7 mouse cellular contexts compared by ENCODE assay signal in genomic region chr2:152942898-152943515, GRCm38 (mm10). TPM values are rescaled to one million over a fixed set of nuclear protein-coding genes. Genes with fewer than 3 reads are reported as not detected.
A peak's percentile ranks its signal among the peaks of the same experiment; 100 is the strongest.
DNase-seq lines count a peak whose midpoint lies in the region; ATAC-seq and TF ChIP-seq lines count a peak whose summit lies in the region.

No protein-coding gene starts in this region.

- no peaks in the 10 kb centered on the region for H3K36me3 ChIP-seq in embryonic facial prominence, embryonic 14.5 days (ENCODE audit: control insufficient read depth, insufficient read depth, low read length)
- H3K36me3 ChIP-seq in hindbrain, postnatal 0 days (ENCODE audit: insufficient read depth, low read length): no peaks in the 10 kb centered on the region
- H3K36me3 ChIP-seq in neural tube, embryonic 13.5 days: no peaks in the 10 kb centered on the region

- peak overlapping the region; percentile 88 for H3K4me2 ChIP-seq in embryonic facial prominence, embryonic 14.5 days (ENCODE audit: low read depth, low read length)
- H3K4me2 ChIP-seq in hindbrain, postnatal 0 days (ENCODE audit: low read depth, low read length): peak overlapping the region; percentile 99
- H3K4me2 ChIP-seq in neural tube, embryonic 13.5 days: peak overlapping the region; percentile 90

- peak overlapping the region; percentile 48 for H3K9ac ChIP-seq in embryonic facial prominence, embryonic 14.5 days (ENCODE audit: low read depth, low read length)
- peak overlapping the region; percentile 56 for H3K9ac ChIP-seq in hindbrain, postnatal 0 days (replicated peaks; ENCODE audit: low read length)
- peak overlapping the region; percentile 72 for H3K9ac ChIP-seq in neural tube, embryonic 13.5 days

- WGBS in embryonic facial prominence, embryonic 14.5 days: 0% methylated on average over 19 of the region's 65 CpGs
- under 1% methylated on average over 52 of the region's 65 CpGs for WGBS in hindbrain, postnatal 0 days
- WGBS in neural tube, embryonic 13.5 days: under 1% methylated on average over 61 of the region's 65 CpGs

- peak overlapping the region; percentile 36 for H3K4me3 ChIP-seq in layer of hippocampus, adult 2 months
- H3K4me3 ChIP-seq in embryonic facial prominence, embryonic 14.5 days (ENCODE audit: low read depth, low read length): peak overlapping the region; percentile 44
- peak overlapping the region; percentile 47 for H3K4me3 ChIP-seq in hindbrain, postnatal 0 days (ENCODE audit: low read length)
- peak overlapping the region; percentile 44 for H3K4me3 ChIP-seq in neural tube, embryonic 13.5 days

- no peak for TF ChIP-seq CTCF in layer of hippocampus, adult 2 months (conservative IDR thresholded peaks at IDR 0.05)
- no peak for TF ChIP-seq CTCF in hindbrain, postnatal 0 days (IDR thresholded peaks at IDR 0.05; ENCODE audit: low read depth)

- no peaks in the 10 kb centered on the region for H3K9me3 ChIP-seq in embryonic facial prominence, embryonic 14.5 days (ENCODE audit: control insufficient read depth, low read length)
- no peaks in the 10 kb centered on the region for H3K9me3 ChIP-seq in hindbrain, postnatal 0 days (ENCODE audit: low read length)
- H3K9me3 ChIP-seq in neural tube, embryonic 13.5 days: no peaks in the 10 kb centered on the region

- no peaks in the 10 kb centered on the region; the same call in 1 of the 2 replicates for H3K4me1 ChIP-seq in embryonic facial prominence, embryonic 14.5 days (ENCODE audit: control insufficient read depth, insufficient read depth, low read length)
- peaks cover 8% of the 10 kb centered on the region for H3K4me1 ChIP-seq in hindbrain, postnatal 0 days (ENCODE audit: insufficient read depth, low read length)
- H3K4me1 ChIP-seq in neural tube, embryonic 13.5 days (replicated peaks): peaks cover 15% of the 10 kb centered on the region

- H3K27ac ChIP-seq in layer of hippocampus, adult 2 months: no peak overlapping the region
- no peak overlapping the region for H3K27ac ChIP-seq in embryonic facial prominence, embryonic 14.5 days (replicated peaks; ENCODE audit: low read depth, low read length)
- no peak overlapping the region for H3K27ac ChIP-seq in hindbrain, postnatal 0 days
- no peak overlapping the region for H3K27ac ChIP-seq in neural tube, embryonic 13.5 days (replicated peaks)

- peaks cover 67% of the 10 kb centered on the region for H3K27me3 ChIP-seq in embryonic facial prominence, embryonic 14.5 days (replicated peaks; ENCODE audit: control insufficient read depth, insufficient read depth, low read length)
- peaks cover 12% of the 10 kb centered on the region for H3K27me3 ChIP-seq in hindbrain, postnatal 0 days (ENCODE audit: insufficient read depth, low read length)
- peaks cover 94% of the 10 kb centered on the region for H3K27me3 ChIP-seq in neural tube, embryonic 13.5 days

- DNase-seq in layer of hippocampus, adult 2 months (ENCODE audit: low spot score in 2 of 2): no peak
- DNase-seq in layer of hippocampus, postnatal 25 days (ENCODE audit: extremely low spot score in 1 of 2, low spot score in 1 of 2): no peak
- DNase-seq in embryonic facial prominence, embryonic 14.5 days (ENCODE audit: low spot score): no peak
- DNase-seq in hindbrain, postnatal 0 days (ENCODE audit: low spot score): peak; percentile 41
- no peak for DNase-seq in thymus, postnatal 14 days
- no peak for DNase-seq in lung, adult 18-20 months

- ATAC-seq in embryonic facial prominence, embryonic 14.5 days (ENCODE audit: low read depth): 0 out of 2 replicates have a peak, but pooled peaks have one; percentile 18
- ATAC-seq in hindbrain, postnatal 0 days: 0 out of 2 replicates have a peak, but pooled peaks have one; percentile 8
- no peak for ATAC-seq in neural tube, embryonic 13.5 days (ENCODE audit: low read depth)

RNA-seq across cellular contexts. Expression of gene Dusp15, which starts 8.5 kb away (rescaled TPM):
- total RNA-seq in layer of hippocampus, adult 2 months (2021): 10 to 100 TPM in 1 of 2 experiments, 1 to 10 TPM in 1; 9.3 to 11.9 TPM
- 10 to 100 TPM; 14.5 to 17.1 TPM for total RNA-seq in layer of hippocampus, postnatal 25 days (2021)
- 0.59 and 1.4 TPM in 2 replicates for polyA plus RNA-seq in embryonic facial prominence, embryonic 14.5 days (2014; fragmentation: Nextera tagmentation; extraction: Ambion mirVana)
- total RNA-seq in hindbrain, postnatal 0 days (2014; rRNA removed): 32.0 and 47.0 TPM in 2 replicates
- polyA plus RNA-seq in hindbrain, postnatal 0 days (2015; fragmentation: Nextera tagmentation; extraction: Ambion mirVana): 20.8 and 21.2 TPM in 2 replicates
- polyA plus RNA-seq in neural tube, embryonic 13.5 days (2015; fragmentation: Nextera tagmentation; extraction: Ambion mirVana): 7.8 and 9.9 TPM in 2 replicates

RNA-seq across cellular contexts. Expression of gene Foxs1, which starts 10.0 kb away (rescaled TPM):
- under 1 TPM; 0.37 to 0.84 TPM for total RNA-seq in layer of hippocampus, adult 2 months (2021)
- 1 to 10 TPM in 1 of 2 experiments, under 1 TPM in 1; 0.56 to 1.0 TPM for total RNA-seq in layer of hippocampus, postnatal 25 days (2021)
- polyA plus RNA-seq in embryonic facial prominence, embryonic 14.5 days (2014; fragmentation: Nextera tagmentation; extraction: Ambion mirVana): 3.7 and 4.3 TPM in 2 replicates
- 2.5 and 5.0 TPM in 2 replicates for total RNA-seq in hindbrain, postnatal 0 days (2014; rRNA removed)
- polyA plus RNA-seq in hindbrain, postnatal 0 days (2015; fragmentation: Nextera tagmentation; extraction: Ambion mirVana): 2.8 TPM in 2 replicates
- polyA plus RNA-seq in neural tube, embryonic 13.5 days (2015; fragmentation: Nextera tagmentation; extraction: Ambion mirVana): 3.5 and 3.6 TPM in 2 replicates

RNA-seq across cellular contexts. Expression of gene Ttll9, which starts 19.3 kb away (rescaled TPM):
- total RNA-seq in layer of hippocampus, adult 2 months (2021): 1 to 10 TPM in 1 of 2 experiments, under 1 TPM in 1; 0.79 to 1.5 TPM
- total RNA-seq in layer of hippocampus, postnatal 25 days (2021): 1 to 10 TPM in 1 of 2 experiments, under 1 TPM in 1; 0.94 to 1.3 TPM
- polyA plus RNA-seq in embryonic facial prominence, embryonic 14.5 days (2014; fragmentation: Nextera tagmentation; extraction: Ambion mirVana): 1.1 and 1.2 TPM in 2 replicates
- 5.2 and 7.3 TPM in 2 replicates for total RNA-seq in hindbrain, postnatal 0 days (2014; rRNA removed)
- 5.9 and 6.5 TPM in 2 replicates for polyA plus RNA-seq in hindbrain, postnatal 0 days (2015; fragmentation: Nextera tagmentation; extraction: Ambion mirVana)
- 4.3 and 4.9 TPM in 2 replicates for polyA plus RNA-seq in neural tube, embryonic 13.5 days (2015; fragmentation: Nextera tagmentation; extraction: Ambion mirVana)

RNA-seq across cellular contexts. Expression of gene Mylk2, which starts 31.9 kb away (rescaled TPM):
- not detected for total RNA-seq in layer of hippocampus, adult 2 months (2021)
- total RNA-seq in layer of hippocampus, postnatal 25 days (2021): not detected
- polyA plus RNA-seq in embryonic facial prominence, embryonic 14.5 days (2014; fragmentation: Nextera tagmentation; extraction: Ambion mirVana): 0.51 and 1.3 TPM in 2 replicates
- total RNA-seq in hindbrain, postnatal 0 days (2014; rRNA removed): 0.14 and 0.58 TPM in 2 replicates
- polyA plus RNA-seq in hindbrain, postnatal 0 days (2015; fragmentation: Nextera tagmentation; extraction: Ambion mirVana): 0.08 and 0.20 TPM in 2 replicates
- not detected in 2 replicates for polyA plus RNA-seq in neural tube, embryonic 13.5 days (2015; fragmentation: Nextera tagmentation; extraction: Ambion mirVana)
